Mouse (Mus musculus): ENCODE results near the gene Vegfb.

Vegfb gene

GRCm38 (mm10) chr19:6972247-6972917 lies 15.1 kb downstream of the Vegfb start:
- DNase-seq (ENCODE audit: low read depth, low spot score) = no peak

DNA sequence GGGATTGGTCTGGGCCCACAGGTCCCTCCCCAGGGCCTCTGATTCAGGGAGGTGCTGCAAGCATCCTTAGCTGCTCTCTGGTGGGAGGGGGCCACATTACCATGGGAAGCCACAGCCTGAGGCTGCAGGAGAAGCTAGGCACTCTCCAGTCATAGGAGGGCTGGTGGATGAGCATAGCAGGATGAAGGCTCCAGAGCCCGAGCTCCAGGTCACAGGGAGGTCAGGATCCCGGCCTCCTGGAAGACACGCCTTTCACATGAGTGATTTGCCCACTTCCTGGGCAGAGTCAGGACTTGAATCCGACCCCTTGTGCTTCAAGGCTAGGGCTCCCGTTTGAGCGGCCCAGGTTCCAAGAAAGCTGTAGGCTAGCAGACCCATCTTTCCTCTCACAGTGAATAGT lies 15.8 kb downstream of the Vegfb start:
- DNase-seq (ENCODE audit: low read depth, low spot score) = peak; percentile 63

GRCm38 (mm10) chr19:6970460-6971085 lies 16.9 kb downstream of the Vegfb start:
- DNase-seq (ENCODE audit: low read depth, low spot score) = no peak

DNA sequence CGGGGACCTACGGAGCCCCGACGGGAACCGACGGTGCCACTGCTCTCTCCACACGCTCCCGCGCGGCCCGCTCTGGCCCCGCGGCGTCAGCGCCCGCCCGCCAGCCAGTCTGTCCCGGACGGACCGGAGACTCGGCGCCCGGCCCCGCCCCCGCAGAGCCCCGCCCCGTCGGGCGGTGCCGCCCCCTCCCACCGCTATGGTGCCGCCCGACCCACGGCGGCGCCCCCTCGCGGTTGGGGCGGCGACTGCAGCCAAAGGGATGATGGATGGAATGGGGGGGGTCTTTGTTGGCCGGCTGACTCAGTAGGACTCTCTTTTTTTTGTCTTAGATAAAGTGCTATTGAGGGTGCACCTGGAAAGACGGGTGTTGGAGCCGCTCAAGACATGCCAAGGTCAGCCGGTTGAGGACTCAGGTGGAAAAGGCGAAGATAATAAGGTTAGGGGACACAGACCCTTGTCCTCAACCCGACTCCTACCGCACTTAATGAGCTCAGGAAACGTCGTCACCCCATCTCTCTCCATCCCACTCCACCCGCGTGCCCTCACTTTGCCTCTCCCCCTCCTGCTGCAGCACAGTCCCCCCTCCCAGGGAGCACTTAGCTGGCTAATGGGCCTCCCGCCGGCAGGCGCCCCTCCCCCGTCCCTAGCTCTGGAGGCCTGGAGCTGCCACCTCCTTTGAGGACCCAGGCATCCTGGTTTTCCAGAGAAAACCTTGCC lies 17.6 kb downstream of the Vegfb start:
- DNase-seq (ENCODE audit: low read depth, low spot score) = peak; percentile 74

GRCm38 (mm10) chr19:6969291-6969664 lies 18.2 kb downstream of the Vegfb start:
- DNase-seq (ENCODE audit: low read depth, low spot score) = no peak

GRCm38 (mm10) chr19:6968491-6969271 lies 18.8 kb downstream of the Vegfb start:
- peak; percentile 63 for DNase-seq (ENCODE audit: low read depth, low spot score)

- DNase-seq (ENCODE audit: low read depth, low spot score) = no peak
These were observed 31.0 kb downstream of the Vegfb start for GRCm38 (mm10) chr19:6956461-6956860.

DNA sequence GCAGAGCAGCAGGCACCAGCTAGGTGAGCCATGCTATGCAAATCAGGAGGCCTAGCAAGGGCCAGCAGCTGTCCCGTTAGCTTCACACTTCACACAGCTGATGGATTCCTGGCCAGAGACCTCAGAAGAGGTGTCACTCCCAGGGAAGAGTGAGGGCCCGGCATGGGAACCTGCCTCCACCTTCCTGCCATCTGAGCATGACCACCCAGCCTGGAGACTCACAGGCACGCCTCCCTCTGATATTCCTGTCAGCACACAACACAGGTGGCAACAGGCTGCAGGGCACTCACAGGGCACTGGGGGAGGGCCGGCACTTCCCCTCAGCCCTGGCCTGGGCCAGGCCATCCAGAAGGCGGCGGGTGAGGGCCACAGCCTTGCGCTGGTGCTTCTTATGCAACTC lies 32.0 kb downstream of the Vegfb start:
- DNase-seq (ENCODE audit: low read depth, low spot score) = no peak

- DNase-seq (ENCODE audit: low read depth, low spot score) = no peak
These were observed 33.4 kb downstream of the Vegfb start for GRCm38 (mm10) chr19:6954046-6954445.

DNA sequence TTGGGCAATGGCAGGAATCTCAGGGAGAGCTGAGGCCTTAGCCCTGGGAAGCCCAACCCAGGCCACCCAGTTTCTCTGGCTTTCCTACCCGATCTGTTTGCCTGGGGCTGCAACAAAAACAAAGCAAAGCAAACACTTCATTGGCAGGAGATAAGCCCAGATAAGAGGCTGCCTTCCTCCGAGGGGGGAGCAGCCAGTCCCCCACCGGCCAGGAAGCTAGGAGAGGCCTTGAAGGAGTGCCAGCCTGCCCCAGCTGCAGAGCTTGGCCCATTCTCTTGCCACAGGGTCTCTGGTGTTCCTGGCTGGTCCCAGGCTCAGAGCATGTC lies 34.8 kb downstream of the Vegfb start:
- DNase-seq (ENCODE audit: low read depth, low spot score) = no peak

DNA sequence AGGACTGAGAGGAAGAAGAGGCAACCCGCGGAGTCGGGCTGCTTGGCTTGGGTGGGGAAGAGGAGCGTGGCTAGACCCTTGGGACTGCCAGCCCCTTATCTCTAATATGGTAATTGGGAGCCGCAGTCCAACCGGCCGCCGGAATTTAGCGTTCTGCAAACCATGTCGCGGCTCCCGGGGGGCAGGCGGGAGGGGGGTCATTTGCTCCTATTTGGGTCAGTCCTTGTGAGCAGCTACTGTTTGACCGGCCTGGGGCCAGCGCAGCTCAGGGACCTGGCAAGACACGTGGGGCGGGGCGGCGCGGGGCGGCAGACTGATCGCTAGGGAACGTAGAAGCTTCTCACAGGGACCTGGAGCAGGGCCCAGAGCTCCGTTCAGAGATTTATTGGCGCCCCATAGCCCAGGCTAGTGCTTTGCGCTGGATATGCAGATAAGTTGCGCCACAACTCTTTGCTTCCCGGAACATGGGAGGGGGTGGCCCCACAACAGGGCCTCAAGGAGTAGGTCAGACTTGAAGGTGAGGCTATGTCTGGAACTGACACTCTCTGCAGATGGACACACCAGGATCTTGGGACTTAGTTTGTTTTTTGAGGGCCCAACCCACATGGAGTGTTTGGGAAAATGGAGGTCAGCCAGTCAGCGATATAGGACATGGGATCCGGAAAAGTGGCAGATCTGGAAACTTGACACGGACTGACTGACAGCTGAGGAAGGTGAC lies 35.3 kb downstream of the Vegfb start:
- peak; percentile 63 for DNase-seq (ENCODE audit: low read depth, low spot score)

- peak; percentile 97 for DNase-seq (ENCODE audit: low read depth, low spot score)
These were observed 36.0 kb downstream of the Vegfb start for GRCm38 (mm10) chr19:6951381-6951968.

DNA sequence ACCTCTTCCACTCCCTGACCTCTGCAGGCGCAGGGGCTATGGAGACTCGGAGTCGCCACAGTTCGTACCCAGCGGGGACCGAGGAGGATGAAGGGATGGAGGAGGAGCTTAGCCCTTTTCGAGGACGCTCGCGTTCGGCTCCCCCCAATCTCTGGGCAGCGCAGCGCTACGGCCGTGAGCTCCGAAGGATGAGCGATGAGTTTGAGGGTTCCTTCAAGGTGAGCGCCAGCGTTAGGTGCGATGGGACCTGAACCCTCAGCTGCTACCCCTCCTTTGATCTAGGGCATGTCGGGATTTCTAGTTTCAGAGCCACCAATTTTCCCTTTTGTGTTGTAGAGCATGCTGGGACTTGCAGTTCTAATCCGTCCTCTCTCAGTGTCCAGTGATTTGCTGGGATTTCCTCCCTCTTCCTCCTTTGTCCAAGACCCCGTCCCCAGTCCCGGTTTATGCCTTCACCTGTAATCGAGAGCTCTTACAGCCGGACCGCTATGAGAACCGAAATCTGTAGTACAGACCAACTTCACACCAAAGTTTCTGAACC lies 36.8 kb downstream of the Vegfb start:
- DNase-seq (ENCODE audit: low read depth, low spot score) = peak; percentile 83

DNA sequence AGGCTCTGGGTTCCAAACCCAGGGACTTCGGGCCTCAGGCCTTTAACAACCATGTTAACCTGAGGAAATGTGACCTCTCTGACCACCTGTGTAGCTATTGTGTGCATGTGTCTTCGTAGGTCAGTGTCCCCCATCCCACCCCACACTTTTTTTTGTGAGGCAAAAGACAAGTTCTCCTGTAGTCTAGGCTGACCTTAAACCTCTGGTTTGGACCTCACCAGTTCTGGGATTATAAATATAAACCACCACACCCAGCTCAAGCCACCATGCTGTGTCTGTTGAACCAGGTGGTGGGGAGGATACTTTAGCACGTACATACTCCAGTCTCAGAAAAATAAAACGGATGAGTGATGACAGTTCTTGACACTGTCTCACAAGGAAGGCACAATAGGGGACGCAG lies 37.5 kb downstream of the Vegfb start:
- no peak for DNase-seq (ENCODE audit: low read depth, low spot score)

- DNase-seq (ENCODE audit: low read depth, low spot score) = no peak
These were observed 37.9 kb downstream of the Vegfb start for GRCm38 (mm10) chr19:6949532-6949931.

- no peak for DNase-seq (ENCODE audit: low read depth, low spot score)
These were observed 39.3 kb downstream of the Vegfb start for GRCm38 (mm10) chr19:6948186-6948585.

GRCm38 (mm10) chr19:6947742-6948141 lies 39.7 kb downstream of the Vegfb start:
- DNase-seq (ENCODE audit: low read depth, low spot score) = peak; percentile 68

- no peak for DNase-seq (ENCODE audit: low read depth, low spot score)
These were observed 43.7 kb downstream of the Vegfb start for GRCm38 (mm10) chr19:6943709-6944108.

DNA sequence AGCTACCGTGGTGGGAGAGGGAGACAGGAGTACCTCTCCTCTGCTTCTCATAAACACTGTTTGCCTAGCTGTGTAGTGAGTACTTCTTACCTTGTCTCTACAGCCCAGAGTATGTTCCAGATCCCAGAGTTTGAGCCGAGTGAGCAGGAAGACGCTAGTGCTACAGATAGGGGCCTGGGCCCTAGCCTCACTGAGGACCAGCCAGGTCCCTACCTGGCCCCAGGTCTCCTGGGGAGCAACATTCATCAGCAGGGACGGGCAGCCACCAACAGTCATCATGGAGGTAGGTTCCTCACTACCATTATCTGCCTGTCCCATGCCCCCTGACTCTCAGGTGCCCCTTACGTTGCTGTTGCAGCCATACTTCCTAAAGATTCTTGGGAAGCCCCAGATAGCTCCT lies 44.7 kb downstream of the Vegfb start:
- no peak for DNase-seq (ENCODE audit: low read depth, low spot score)

DNA sequence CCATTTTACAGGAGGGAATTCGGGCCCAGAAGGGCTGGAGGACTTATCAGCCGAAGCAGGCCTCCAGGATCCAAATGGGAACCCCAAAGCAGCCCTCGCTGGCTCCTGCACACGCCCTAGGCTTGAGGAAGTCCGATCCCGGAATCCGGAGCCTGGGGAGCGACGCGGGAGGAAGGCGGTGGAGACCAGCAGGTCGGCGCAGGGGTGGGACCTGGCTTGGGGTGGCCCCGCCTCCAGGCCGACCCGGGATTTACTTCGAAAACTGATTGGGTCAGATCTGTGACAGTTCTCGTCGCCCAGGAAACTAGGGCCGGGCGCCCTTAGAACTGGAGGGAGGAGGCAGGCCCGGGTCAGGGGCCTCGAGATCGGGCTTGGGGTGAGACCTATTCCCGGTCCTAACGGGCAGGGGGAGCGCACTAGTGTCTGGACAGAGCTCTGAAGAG lies 45.2 kb downstream of the Vegfb start, which contains the start of gene Gpr137:
Gpr137 (minus strand) TSS at position 232 of the 443 bp plus-strand sequence.
- DNase-seq (ENCODE audit: low read depth, low spot score) = peak; percentile 96
